Mouse (Mus musculus) spleen, postnatal 10 days (tissue): ENCODE data around the gene Bcl7c.

Experiments
- DNase-seq, 2 experiments: peaks; one replicate each; pipeline ENCODE4 v3.0.0; 2021 to 2022; ENCODE audit warnings: low spot score in 2 of 2

The Bcl7c gene

DNA sequence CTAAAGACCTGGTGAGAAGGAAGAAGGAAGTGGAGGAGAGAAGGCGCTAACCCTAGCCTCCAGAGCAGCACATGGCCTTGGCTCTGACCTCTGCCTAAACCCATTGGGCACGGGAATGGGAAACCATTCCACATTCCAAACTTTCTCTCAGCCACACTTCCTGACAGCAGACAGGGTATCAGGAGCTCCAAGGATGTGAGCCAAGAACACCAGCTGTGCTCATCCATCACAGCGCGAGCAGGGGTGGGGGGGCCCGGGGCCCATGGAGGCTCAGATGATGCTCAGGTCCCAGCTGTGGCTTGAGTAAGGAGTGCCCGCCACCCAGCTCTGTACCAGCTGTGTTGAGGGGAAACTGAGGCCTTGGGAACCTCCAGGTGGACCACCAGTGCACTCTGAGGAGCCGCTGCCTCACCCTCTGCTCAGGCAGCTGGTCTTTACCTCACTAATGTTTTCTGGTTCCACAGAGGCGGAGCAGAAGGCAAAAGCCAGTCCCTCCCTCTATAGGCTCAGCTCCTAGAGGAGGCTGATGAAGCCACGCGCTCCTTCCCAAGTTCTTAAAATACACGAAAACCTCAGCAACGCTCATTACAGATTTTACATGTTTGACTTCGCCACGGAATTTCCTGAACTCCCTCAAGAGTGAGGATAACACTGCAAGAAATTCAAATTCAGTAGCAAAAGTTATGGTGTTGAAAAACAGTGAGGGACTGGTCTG lies 23.3 kb downstream of the Bcl7c start:
- no peak for DNase-seq

DNA sequence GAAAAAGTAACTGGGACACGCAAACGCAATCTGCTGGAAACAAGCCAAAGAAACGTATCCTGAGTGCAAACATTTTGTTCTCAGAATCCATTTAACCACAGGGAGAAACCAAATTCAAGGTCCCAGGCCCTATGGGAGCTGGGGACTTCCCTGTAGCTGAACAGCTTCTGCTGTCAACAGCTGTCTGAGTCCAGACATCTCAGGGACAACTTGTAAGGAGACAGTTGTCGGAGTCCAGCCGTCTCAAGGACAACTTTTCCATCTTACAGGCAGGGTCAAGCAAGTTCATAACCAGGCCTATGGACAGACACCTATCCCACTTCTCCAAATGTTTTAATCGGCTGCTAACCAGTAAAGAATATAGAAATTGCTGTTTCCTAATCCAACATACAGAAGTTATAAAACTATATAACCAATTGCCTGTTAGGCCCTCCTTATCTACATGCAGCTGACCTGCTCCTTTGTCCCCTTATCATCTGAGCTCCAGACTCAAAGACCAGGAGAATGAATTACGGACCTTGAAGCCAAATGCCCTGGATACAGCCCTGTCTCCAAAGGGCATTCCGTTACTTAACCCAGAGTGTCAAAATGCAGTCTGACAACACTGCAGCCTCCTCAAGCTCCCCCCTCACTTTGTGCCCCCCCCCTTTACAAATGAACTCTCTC lies 26.7 kb downstream of the Bcl7c start:
- no peak for DNase-seq

DNA sequence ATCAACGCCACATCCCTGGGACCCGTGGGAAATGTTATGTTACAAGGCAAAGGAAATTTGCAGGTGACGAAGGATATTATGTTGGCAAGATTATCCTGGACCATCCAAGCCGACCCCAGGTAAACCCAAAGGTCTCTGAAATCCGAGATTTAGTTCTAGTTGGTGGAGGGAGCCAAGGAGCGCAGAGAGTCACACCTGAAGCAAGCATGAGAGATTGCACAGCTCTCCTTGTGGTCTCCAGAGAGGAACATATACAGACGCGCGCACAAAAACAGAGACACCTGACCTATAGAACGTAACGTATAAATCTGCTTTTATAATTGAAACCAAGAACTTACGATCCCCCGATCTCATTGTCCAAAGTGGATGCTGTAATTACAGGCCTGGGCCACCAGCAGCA lies 28.2 kb downstream of the Bcl7c start:
- no peak for DNase-seq

DNA sequence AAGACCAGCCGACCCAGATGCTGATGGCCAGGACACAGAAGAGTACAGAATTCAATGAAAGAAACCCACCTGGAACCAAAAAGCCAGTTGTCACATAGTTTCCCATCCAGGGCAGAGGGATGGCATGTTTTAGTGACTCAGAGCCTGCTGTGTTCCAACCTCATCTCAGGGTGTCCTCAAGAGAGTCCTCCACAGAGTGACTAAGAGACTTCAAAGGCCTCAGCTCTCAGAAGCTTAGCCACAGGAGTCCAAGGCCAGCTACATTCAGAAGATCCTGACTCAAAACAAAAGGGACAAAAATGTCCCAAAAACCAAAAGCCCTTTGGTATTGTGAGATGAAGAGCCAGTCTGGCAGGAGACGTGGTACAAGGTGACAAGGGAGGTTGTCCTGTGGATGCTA lies 29.9 kb downstream of the Bcl7c start:
- DNase-seq: no peak

DNA sequence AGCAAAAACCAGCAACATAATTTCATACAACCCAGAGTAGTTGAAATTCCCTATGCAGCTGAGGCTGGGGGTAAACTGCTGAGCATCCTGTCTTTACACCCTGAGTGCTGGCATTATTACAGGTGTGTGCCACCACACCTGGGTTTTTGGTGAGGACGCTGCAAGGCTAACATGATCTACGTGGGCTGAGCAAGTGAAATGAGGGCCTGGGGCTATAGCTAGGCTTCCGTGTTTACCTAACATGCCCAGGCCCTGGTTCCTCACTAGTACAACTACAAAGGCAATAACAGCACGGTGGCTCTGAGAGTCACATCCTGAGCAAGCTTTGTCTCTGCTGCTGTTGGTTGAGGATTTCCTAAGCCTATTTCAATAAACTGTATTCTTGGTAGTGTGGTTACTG lies 31.1 kb downstream of the Bcl7c start:
- no peak for DNase-seq

DNA sequence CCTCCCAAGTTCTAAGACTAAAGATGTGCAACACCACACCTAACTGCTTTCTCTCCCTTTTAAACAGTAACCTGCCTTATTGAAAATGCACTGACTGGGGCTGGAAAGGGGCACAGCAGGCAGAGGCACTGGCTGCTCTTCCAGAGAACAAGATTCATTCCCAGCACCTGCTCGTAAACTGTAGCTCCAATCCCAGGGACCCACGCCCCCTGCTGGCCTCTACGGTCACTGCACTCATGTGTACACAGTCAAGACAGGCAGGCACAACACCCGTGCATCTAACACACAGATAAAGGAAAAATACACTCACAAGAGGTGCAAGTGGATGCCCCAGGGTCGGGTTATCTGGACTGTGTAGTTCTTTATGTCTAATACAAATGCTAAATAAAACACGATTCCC lies 31.7 kb downstream of the Bcl7c start:
- peak; percentile 67 to 84 for DNase-seq

DNA sequence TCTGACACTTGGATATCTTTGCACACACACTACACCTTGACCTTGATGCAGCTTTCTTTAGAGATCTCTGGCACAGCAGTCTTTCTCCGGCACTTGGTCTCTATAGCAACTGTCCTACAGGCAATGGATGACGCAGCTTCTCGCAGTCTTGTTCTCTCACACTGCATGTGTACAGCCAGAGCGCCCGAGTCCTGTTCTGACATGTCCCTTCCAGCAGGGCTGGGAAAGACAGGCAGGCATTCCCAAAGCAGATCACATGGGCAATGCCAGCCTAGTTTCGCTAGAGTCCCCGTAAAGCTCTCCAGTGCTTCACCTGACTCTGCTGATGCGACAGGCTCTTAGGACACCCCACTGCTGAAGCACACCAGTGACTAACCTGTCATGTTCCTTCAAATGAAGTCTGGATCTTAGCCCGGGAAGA lies 33.3 kb downstream of the Bcl7c start:
- DNase-seq: no peak

DNA sequence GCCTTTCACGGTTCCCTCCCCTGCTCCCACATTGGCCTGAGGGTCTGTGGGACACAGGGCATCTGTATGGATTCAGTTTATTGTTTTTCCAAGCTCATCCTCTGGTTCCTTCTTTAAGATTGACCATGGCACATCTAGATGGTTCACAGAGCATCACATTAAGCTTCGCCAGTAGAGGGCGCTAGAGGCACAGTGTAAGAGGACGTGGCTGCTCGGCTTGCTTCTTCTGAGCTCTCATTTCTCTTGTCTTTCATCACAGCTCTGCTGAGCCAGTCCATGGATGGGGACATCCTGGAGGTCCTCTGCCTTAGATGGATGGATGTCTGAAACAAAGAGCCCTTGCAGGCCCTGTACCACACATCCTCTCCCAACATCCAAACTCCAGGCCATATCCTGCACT lies 33.8 kb downstream of the Bcl7c start:
- DNase-seq: peak; percentile 79 to 90

DNA sequence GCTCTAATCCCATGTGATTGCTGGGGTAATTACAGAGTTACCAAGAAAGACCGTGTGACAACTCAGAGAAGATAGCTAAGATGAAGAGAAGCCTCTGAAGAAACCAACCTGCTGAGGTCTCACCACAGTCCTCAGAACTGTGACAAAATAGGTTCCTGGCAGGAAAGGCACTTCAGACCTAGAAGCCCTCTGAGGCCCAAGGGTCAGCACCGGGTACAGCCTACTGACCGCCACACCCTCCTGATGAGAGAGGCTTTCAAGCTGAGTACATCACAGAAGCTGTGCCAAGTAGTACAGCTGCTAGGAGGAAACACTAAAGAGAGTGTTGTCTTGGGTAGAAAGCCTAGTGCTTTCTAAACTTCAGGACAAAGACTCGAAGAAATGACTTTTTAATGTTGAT lies 36.0 kb downstream of the Bcl7c start:
- no peak for DNase-seq

DNA sequence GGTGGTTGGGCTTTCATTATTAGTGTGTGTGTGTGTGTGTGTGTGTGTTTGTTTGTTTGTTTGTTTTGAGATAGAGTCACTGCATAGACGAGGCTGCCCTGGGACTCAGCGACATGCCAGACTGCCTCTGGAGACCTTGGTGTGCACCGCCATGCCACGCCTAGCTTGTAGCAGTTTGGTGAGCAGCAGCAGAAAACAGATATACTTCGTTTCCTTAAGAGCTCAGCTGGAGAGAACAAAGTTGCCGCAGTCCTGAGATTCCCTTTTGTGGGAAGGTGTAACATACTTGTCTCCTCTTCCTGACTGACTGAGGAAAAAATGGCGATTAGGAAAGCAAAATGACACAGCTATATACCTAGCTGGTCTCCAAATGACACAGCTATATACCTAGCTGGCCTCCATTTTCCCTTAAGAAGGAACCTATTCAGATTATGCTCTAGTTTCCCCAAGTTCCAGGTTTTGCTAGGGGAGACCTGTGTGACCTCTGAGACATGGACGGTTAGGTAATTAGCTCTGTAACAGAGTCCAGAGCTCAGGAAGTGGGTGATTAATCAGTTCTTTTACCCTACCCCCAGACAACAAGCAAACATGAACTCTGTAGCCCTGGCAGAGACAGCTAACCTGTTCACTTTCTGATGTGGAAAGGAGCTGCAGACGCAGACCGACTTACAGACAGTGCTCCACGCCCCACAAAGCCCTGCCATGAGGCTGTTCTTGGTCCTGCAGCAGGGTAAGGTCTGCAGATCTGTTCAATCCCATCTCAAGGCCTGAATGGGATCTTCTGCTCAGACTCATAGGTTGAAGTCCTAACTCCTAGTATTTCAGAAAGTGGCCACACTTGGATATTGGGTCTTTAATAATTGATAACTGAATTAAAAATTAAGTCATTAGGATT lies 36.6 kb downstream of the Bcl7c start:
- no peak for DNase-seq

DNA sequence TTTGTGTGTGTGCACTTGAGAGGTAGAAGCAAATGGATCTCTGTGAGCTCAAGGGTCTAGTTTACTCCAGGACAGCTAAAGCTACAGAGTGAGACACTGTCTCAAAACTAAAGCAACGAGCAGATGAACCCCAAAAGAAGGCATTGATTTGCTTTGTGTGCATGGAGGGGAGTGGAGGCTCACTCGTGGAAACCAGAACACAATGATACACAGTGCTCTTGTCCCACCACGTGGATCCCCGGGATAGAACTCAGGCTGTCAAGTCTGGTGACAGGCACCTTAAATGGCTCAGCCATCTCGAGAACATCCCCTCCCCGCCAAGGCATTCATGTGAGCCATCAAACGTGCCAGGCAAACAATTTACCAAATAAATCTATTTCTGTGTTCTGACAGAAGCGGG lies 41.6 kb downstream of the Bcl7c start:
- DNase-seq: no peak

DNA sequence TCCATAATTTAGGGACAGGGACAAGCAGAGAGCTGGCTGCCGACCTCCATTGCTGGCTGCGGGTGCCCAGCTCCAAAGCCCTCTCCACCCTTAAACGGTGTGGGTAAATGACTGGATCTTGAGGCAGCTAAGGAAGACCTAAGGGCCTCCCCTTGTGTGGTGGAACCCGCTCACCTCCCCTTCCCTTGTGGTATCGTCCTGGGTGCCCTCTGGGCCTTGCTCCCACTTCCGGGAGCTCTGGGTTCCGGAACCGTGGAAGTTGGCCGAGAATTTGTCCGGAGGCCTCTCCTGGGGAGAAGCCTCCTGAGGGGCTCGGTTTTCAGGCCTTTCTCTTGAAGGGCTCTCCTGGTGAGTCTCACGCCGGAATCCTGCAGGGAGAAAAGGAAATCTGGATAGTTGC lies 42.1 kb downstream of the Bcl7c start:
- no peak for DNase-seq

DNA sequence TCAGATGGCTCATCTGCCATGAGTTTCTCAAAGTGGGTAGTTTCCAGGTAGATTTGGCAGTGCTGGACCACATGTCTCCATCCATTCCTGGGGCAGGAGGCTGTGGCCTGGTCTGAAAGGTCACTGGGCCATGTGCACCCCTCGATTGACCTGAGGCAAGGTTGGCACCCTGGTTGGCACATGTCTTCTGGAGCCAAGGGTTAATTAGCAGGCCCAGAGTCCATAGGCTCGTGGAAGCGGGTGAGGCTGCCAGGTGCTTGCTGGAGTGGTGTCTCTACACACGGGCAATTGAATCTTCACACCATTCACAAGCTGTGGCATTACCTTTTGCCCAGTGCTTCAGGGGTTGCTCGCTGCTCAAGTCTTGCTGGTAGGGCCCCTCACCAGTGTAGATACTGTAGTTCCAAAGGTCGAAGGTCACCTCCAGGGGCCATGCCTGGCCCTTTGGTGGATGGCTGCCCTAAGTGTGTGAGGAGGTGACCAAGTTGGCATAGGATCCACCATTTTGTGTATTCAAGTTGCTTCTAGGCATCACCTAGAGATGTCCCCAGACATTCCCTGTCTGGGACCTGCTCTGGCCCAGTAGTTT lies 42.6 kb downstream of the Bcl7c start:
- no peak for DNase-seq

DNA sequence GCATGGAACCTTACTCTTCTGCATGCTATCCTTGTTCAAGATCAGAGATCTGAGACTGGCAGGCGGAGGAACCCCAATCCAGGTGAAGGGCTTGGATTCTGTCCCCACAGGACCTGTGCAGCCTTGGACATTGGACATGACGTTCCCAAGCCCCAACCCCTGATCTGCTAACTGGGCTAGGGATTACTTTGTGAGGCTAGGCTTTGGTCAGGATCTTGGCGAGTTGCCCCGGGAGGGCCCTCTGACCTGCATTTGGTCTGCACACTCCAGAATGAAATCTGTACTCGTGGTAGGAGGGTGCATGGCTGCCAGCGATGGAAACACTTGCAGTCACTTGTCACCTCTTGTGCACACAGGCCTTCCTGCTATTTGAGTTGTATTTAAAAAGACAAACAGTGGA lies 45.8 kb downstream of the Bcl7c start:
- DNase-seq: no peak

DNA sequence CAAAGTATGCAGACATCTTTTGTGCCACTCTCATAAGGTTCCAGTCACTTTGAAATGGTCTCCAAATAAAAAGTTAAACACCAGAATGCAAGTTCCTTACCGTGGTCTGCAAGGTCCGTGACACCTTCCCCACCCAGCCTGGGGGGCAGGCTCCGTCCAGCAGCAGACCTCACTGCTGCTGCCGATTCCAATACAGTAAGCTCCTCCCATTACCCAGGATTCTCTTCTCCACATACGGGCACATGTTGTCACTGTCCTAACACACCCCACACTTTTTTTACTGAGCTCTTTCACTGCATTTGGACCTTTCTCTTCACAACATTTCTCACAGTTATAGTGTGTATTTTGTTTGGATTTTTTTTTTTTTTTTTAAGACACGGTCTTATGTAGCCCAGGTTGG lies 46.9 kb downstream of the Bcl7c start:
- no peak for DNase-seq

DNA sequence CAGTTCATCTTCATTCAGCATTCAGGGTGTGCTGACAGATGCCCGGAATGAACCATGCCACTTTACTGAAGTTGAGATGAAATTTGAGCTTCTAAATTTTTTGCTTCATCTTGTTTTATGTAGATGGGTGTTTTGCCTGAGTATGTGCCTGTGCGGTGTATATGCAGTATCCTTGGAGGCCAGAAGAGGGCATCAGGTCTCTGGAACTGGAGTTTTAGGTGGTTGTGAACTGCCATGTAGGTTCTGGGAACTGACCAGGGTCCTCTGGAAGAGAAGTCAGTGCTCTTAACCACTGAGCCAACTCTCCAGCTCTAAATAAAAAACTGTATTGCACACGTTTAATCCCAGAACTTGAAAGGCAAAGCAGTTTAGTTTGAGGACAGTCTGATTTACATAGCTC lies 47.9 kb downstream of the Bcl7c start:
- DNase-seq: no peak

DNA sequence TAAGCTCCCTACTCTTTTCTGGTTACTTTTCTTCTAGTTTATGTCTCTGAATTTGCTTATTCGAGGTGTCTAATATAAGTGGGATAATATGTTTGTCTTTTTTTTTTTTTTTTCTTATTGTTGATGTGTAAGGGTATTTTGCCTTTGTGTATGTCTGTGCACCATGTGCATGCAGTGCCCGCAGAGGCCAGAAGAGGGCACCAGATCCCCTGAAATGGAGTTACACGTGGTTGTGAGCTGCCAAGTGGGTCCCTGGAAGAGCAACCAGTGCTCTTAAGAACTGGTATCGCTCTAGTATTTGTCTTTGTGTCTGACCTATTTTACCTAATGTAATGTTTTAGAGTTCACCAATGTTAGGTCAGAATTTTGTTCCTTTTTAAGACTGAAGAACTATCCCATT lies 51.8 kb downstream of the Bcl7c start:
- DNase-seq: peak; percentile 77 to 87

DNA sequence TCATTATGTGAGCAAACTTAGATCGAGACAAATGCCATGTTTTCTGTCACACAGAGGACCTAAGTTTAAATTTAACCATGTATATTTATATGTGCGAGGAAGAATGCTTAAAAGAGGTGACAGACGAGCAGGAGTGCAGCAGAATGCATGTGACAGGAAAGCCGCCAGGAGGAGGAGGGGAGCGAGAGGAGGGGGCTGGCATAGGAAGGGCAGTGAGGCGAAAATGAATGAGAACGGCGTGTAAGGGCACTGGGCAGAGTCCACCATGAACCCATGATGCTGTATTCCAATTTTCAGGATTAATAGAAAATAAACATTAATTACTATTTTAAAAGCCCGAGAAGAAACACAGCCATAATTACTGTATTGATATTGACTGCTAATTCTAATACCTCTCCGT lies 54.4 kb downstream of the Bcl7c start:
- DNase-seq: no peak

DNA sequence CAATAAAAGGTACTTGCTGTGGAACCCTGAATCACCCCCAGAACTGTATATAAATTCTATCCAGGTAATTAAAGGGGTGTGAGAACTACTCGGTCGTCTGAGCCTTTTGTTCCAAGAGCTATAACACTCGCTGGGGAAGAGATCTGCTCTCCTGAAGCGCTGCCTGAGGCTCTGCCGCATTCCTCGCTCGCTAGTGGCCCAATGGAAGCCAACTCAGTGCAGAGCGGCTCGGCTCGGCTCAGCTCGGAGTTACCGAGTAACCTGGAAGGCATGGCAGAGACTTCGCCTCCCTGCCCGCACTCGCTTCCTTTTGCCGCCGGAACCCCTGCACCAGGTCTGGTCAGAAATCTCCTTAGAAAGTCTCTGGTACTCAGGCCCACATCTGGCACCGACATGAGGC lies 56.7 kb downstream of the Bcl7c start:
- DNase-seq: no peak

DNA sequence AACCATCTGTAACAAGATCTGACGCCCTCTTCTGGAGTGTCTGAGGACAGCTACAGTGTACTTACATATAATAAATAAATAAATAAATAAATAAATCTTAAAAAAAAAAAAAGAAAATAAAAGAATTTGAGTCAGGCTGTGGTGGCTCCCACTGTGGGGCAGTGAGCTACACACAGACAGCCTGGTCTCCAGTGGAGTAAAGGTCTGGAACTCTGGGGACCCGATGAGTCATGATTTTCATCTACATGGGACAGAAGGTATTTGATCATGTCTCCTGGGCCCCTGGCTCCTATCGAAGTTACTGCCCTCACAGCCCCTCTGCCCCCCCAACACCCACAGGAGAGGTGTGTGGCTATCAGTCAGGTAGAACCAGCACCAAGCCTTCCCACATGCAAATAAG lies 57.1 kb downstream of the Bcl7c start:
- no peak for DNase-seq

DNA sequence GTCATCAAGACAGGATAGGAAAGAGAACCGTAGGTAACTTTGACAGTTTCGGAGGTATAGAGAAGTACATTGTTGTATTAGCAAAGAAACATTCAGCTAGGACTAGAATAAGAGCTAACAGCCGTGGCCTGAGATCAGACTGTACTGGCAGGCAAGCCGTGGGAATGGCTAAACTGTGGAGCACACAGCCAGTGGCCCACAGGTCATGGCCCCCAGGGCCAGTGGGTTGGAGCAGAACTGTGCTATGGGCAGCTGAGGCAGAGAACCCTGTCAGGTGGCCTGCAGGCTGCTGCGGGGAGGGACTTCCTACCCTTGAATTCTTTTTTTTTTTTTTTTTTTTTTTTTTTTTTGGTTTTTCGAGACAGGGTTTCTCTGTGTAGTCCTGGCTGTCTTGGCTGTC lies 59.5 kb downstream of the Bcl7c start:
- no peak for DNase-seq

DNA sequence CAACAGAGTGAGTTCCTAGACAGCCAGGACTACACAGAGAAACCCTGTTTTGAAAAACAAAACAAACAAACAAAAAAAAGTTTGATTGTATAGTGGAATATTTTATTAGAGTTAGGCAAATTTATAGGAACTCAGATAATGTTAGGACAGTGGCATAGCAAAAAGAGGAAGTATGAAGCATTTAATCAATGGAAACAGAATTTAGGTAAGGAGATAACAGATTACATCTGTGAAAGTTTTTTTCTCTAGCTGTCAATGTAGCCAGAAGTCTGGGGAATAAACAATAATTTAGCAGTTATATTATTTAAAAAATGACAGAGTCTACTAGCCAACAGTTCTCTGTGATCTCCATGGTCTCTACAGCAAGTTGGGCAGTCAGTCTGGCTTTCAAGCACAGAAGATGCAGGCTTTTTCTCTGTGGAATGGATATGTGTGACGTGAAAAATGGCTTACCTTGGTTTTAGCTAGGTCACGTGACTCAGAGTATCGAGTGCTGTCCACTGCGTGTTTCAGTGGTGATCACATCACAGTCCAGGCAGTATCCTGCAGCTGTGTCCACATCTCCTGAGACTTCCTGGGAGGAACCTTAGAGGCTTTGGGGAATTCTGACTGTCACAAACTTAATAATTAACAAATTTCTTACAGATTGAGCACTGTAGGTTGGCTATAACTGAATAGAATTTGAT lies 60.1 kb downstream of the Bcl7c start:
- no peak for DNase-seq
